Mouse (Mus musculus) splenic B cell, adult 2 months (primary cell): ENCODE data around the gene Ak5.
"Not testable (repeated sequence)": the region's sequence is repeated elsewhere in the genome, so short reads cannot be mapped to it uniquely, and the experiment has no call there.

Experiments
- DNase-seq: peaks from one replicate; pipeline ENCODE4 v3.0.0-alpha.2; 2011; ENCODE audit warnings: low read depth, low spot score
- H3K27me3 ChIP-seq: 2 replicates; pipeline ENCODE4 v1.6.1; 2012; ENCODE audit warnings: mild to moderate bottlenecking, low read length, moderate library complexity, mixed read lengths; ENCODE audit not compliant: control insufficient read depth, poor library complexity, insufficient read depth, severe bottlenecking
- H3K36me3 ChIP-seq: 2 replicates; pipeline ENCODE4 v1.6.1; 2012; ENCODE audit warnings: mild to moderate bottlenecking, low read length, moderate library complexity, mixed read lengths; ENCODE audit not compliant: control insufficient read depth, poor library complexity, insufficient read depth, severe bottlenecking

Gene Ak5

GRCm38 (mm10) chr3:152668239-152668638 lies at the start of gene Ak5:
Gene Ak5, minus strand, starts transcription at chr3:152668360.
- Histone ChIP-seq H3K36me3 (no peaks in the 10 kb centered on the region), H3K27me3 (no peaks in the 10 kb centered on the region)
- DNase-seq, result no peak

GRCm38 (mm10) chr3:152713991-152714902 lies 46.1 kb upstream of the Ak5 start, which contains the start of gene Pigk:
Gene Pigk, plus strand, starts transcription at chr3:152714100.
- no peaks in the 10 kb centered on the region for H3K27me3 ChIP-seq
- peak; percentile 94 for DNase-seq
- no peaks in the 10 kb centered on the region for H3K36me3 ChIP-seq

GRCm38 (mm10) chr3:152712957-152713356 lies 44.8 kb upstream of the Ak5 start:
- no peaks in the 10 kb centered on the region for H3K36me3 ChIP-seq
- no peaks in the 10 kb centered on the region for H3K27me3 ChIP-seq
- no peak for DNase-seq

GRCm38 (mm10) chr3:152709936-152710335 lies 41.8 kb upstream of the Ak5 start:
- no peaks in the 10 kb centered on the region for H3K27me3 ChIP-seq

GRCm38 (mm10) chr3:152707321-152707823 lies 39.2 kb upstream of the Ak5 start:
- no peaks in the 10 kb centered on the region for H3K27me3 ChIP-seq
- DNase-seq, result no peak
- H3K36me3 ChIP-seq, result no peaks in the 10 kb centered on the region

More at GRCm38 (mm10) chr3:152709936-152710335, 41.8 kb upstream of the Ak5 start:
- DNase-seq, result no peak
- H3K36me3 ChIP-seq, result no peaks in the 10 kb centered on the region

- H3K36me3 ChIP-seq, result no peaks in the 10 kb centered on the region
- H3K27me3 ChIP-seq, result no peaks in the 10 kb centered on the region
- DNase-seq, result no peak
Observed at GRCm38 (mm10) chr3:152706901-152707300, 38.7 kb upstream of the Ak5 start.

GRCm38 (mm10) chr3:152705826-152706225 lies 37.7 kb upstream of the Ak5 start:
- DNase-seq, result no peak
- H3K27me3 ChIP-seq, result no peaks in the 10 kb centered on the region
- no peaks in the 10 kb centered on the region for H3K36me3 ChIP-seq

- DNase-seq, result no peak
- no peaks in the 10 kb centered on the region for H3K36me3 ChIP-seq
- no peaks in the 10 kb centered on the region for H3K27me3 ChIP-seq
Observed at GRCm38 (mm10) chr3:152702274-152702843, 34.2 kb upstream of the Ak5 start.

GRCm38 (mm10) chr3:152701536-152701935 lies 33.4 kb upstream of the Ak5 start:
- peak; percentile 32 for DNase-seq
- H3K27me3 ChIP-seq, H3K36me3 ChIP-seq: not testable (repeated sequence)

GRCm38 (mm10) chr3:152699261-152699660 lies 31.1 kb upstream of the Ak5 start:
- no peaks in the 10 kb centered on the region for H3K36me3 ChIP-seq
- no peak for DNase-seq
- H3K27me3 ChIP-seq, result no peaks in the 10 kb centered on the region

GRCm38 (mm10) chr3:152698017-152698416 lies 29.9 kb upstream of the Ak5 start:
- DNase-seq, result no peak
- H3K36me3 ChIP-seq, result no peaks in the 10 kb centered on the region
- H3K27me3 ChIP-seq, result no peaks in the 10 kb centered on the region

GRCm38 (mm10) chr3:152694950-152695349 lies 26.8 kb upstream of the Ak5 start:
- no peak for DNase-seq
- H3K27me3 ChIP-seq, result no peaks in the 10 kb centered on the region
- no peaks in the 10 kb centered on the region for H3K36me3 ChIP-seq

- Histone ChIP-seq H3K36me3 (no peaks in the 10 kb centered on the region), H3K27me3 (no peaks in the 10 kb centered on the region)
Observed at GRCm38 (mm10) chr3:152689105-152689504, 20.9 kb upstream of the Ak5 start.

GRCm38 (mm10) chr3:152688532-152688931 lies 20.4 kb upstream of the Ak5 start:
- no peaks in the 10 kb centered on the region for H3K27me3 ChIP-seq
- H3K36me3 ChIP-seq, result no peaks in the 10 kb centered on the region
- no peak for DNase-seq

More at GRCm38 (mm10) chr3:152689105-152689504, 20.9 kb upstream of the Ak5 start:
- no peak for DNase-seq

GRCm38 (mm10) chr3:152674663-152675062 lies 6.5 kb upstream of the Ak5 start:
- H3K27me3 ChIP-seq, result no peaks in the 10 kb centered on the region
- no peaks in the 10 kb centered on the region for H3K36me3 ChIP-seq
- no peak for DNase-seq
